Mouse (Mus musculus) myocyte (in vitro differentiated cells): ENCODE data around the gene Dbf4. TPM values are rescaled to one million over a fixed set of nuclear protein-coding genes. Genes with fewer than 3 reads are reported as not detected.

Source experiments
- H3K27me3 ChIP-seq: one replicate; pipeline ENCODE4 v1.6.1; 2011; ENCODE audit not compliant: control insufficient read depth, insufficient read depth, insufficient read length
- H3K36me3 ChIP-seq: one replicate; pipeline ENCODE4 v1.6.1; 2011; ENCODE audit not compliant: control insufficient read depth, insufficient read depth
- H3K4me2 ChIP-seq: one replicate; pipeline ENCODE4 v1.6.1; 2011; ENCODE audit warnings: low read depth, control low read depth
- H3K4me3 ChIP-seq: one replicate; pipeline ENCODE4 v1.5.1; 2011; ENCODE audit warnings: mild to moderate bottlenecking, control low read depth, moderate library complexity
- H3K79me2 ChIP-seq: one replicate; pipeline ENCODE4 v1.6.1; 2011; ENCODE audit not compliant: control insufficient read depth, insufficient read depth
- H3ac ChIP-seq: one replicate; pipeline ENCODE4 v1.6.1; 2011; ENCODE audit not compliant: control insufficient read depth, insufficient read length
- CEBPB ChIP-seq: IDR thresholded peaks from 2 replicates; pipeline ENCODE4 v1.6.1; 2011; ENCODE audit warnings: mild to moderate bottlenecking, moderate library complexity; ENCODE audit not compliant: poor library complexity, insufficient read depth, severe bottlenecking
- E2F4 ChIP-seq: IDR thresholded peaks from one replicate; pipeline ENCODE4 v1.6.1; 2011; ENCODE audit warnings: mild to moderate bottlenecking, control low read depth, moderate library complexity; ENCODE audit not compliant: insufficient read depth
- MAX ChIP-seq: IDR thresholded peaks from one replicate; pipeline ENCODE4 v1.6.1; 2011; ENCODE audit warnings: low read depth, mild to moderate bottlenecking, control low read depth
- MYOD1 ChIP-seq, 3 experiments: IDR thresholded peaks; one replicate each; pipeline ENCODE4 v1.6.1; 2011; ENCODE audit warnings: control low read depth in 2 of 3, low read depth in 2 of 3, mild to moderate bottlenecking in 2 of 3, moderate library complexity in 1 of 3; ENCODE audit not compliant: insufficient read length in 2 of 3, control insufficient read depth in 1 of 3
- MYOG ChIP-seq, 3 experiments: IDR thresholded peaks; one replicate each; pipeline ENCODE4 v1.6.1; 2011; ENCODE audit warnings: control low read depth in 2 of 3, low read depth in 2 of 3, mild to moderate bottlenecking in 2 of 3; ENCODE audit not compliant: insufficient read length in 2 of 3, control insufficient read depth in 1 of 3, insufficient read depth in 1 of 3
- POLR2A ChIP-seq: IDR thresholded peaks from one replicate; pipeline ENCODE4 v1.6.1; 2011; ENCODE audit warnings: low read depth, mild to moderate bottlenecking, control low read depth, moderate library complexity; ENCODE audit not compliant: insufficient read length
- POLR2AphosphoS2 ChIP-seq: IDR thresholded peaks from one replicate; pipeline ENCODE4 v1.6.1; 2011; ENCODE audit warnings: low read depth, control low read depth; ENCODE audit not compliant: insufficient read length
- REST ChIP-seq: IDR thresholded peaks from one replicate; pipeline ENCODE4 v1.6.1; 2011; ENCODE audit warnings: mild to moderate bottlenecking, control low read depth, moderate library complexity; ENCODE audit not compliant: insufficient read depth, insufficient read length
- SRF ChIP-seq: IDR thresholded peaks from one replicate; pipeline ENCODE4 v1.6.1; 2011; ENCODE audit warnings: low read depth; ENCODE audit not compliant: control insufficient read depth, insufficient read length
- TCF12 ChIP-seq: IDR thresholded peaks from one replicate; pipeline ENCODE4 v1.6.1; 2011; ENCODE audit warnings: mild to moderate bottlenecking, control low read depth; ENCODE audit not compliant: poor library complexity, insufficient read depth, severe bottlenecking
- TCF3 ChIP-seq: IDR thresholded peaks from one replicate; pipeline ENCODE4 v1.6.1; 2011; ENCODE audit warnings: low read depth, control low read depth; ENCODE audit not compliant: insufficient read length
- USF1 ChIP-seq: IDR thresholded peaks from one replicate; pipeline ENCODE4 v1.6.1; 2011; ENCODE audit warnings: low read depth, mild to moderate bottlenecking, control low read depth, moderate library complexity
- polyA plus RNA-seq: library from polyadenylated mRNA; unstranded; fragments of >200 nt; fragmentation: generic; extraction: Trizol; gene quantifications from one replicate; pipeline ENCODE4 v1.2.1, GENCODE M21; 2012; ENCODE audit warnings: missing spikeins

Dbf4 gene
- polyA plus RNA-seq, 1 experiment: 8.3 TPM

DNA sequence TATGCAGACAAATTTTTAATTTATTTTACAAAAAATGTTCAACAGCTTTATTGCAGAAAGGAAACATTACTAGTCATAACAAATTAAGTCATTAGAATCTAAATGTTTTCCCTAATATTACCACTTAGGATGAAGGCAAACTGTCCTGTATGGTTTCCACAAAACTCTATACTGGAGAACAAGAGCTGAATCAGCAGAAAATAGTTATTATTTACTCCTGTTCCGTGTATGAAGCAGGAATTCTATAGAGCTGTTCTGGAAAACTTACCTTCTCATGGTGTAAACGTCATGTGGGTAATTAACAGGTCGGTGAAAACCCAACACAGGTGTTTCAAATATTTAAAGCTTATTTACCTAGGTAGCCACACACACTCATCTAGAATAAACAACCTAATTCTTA is 1.1 kb downstream of the Dbf4 start:
- Histone ChIP-seq H3K36me3 (peaks cover 10% of the 10 kb centered on the region), H3K79me2 (peaks cover 63% of the 10 kb centered on the region), H3K4me3 (peak overlapping the region; percentile 65), H3K27me3 (no peaks in the 10 kb centered on the region), H3ac (peak overlapping the region; percentile 75), H3K4me2 (peak overlapping the region; percentile 52)
- TF ChIP-seq SRF (no peak), POLR2A (no peak), USF1 (no peak), CEBPB (no peak), MYOG (IDR thresholded peaks at IDR 0.05; ENCODE audit: control insufficient read depth in 1 of 3, insufficient read depth in 1 of 3, insufficient read length in 2 of 3, low read depth in 2 of 3) (no peak), MYOD1 (IDR thresholded peaks at IDR 0.05; ENCODE audit: control insufficient read depth in 1 of 3, insufficient read length in 2 of 3, low read depth in 2 of 3) (no peak), MAX (no peak), TCF12 (no peak), POLR2AphosphoS2 (no peak), REST (no peak), E2F4 (no peak), TCF3 (no peak)

DNA sequence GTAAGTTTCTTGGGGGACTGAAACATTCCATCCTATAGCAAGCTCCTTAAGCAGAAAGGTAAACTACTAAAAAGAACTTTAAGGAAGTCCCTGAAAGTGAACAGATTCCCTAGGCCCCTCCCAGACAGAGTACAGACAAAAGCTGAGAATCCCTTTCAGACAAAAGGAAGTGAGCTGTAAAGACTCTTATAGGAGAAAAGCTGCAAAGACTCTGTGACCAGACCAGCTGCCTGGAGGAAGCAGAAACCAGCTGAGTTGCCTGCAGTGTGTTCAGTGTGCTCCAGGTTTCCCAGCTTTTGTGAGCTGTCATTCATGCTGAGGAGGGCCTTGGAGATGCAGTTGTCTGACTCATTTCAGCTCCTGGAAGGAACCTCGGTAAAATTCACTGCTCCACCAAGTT is 5.1 kb downstream of the Dbf4 start:
- Histone ChIP-seq H3K79me2 (peaks cover 84% of the 10 kb centered on the region), H3K27me3 (no peaks in the 10 kb centered on the region), H3ac (no peak overlapping the region), H3K4me2 (no peak overlapping the region), H3K4me3 (no peak overlapping the region), H3K36me3 (peaks cover 25% of the 10 kb centered on the region)
- TF ChIP-seq SRF (no peak), REST (no peak), TCF3 (no peak), MYOD1 (IDR thresholded peaks at IDR 0.05; ENCODE audit: control insufficient read depth in 1 of 3, insufficient read length in 2 of 3, low read depth in 2 of 3) (no peak), USF1 (no peak), TCF12 (no peak), MAX (no peak), POLR2AphosphoS2 (no peak)

GRCm38 (mm10) chr5:8416683-8417413 is 5.7 kb downstream of the Dbf4 start:
- Histone ChIP-seq H3ac (no peak overlapping the region), H3K4me2 (no peak overlapping the region), H3K27me3 (no peaks in the 10 kb centered on the region), H3K36me3 (peaks cover 27% of the 10 kb centered on the region), H3K79me2 (peaks cover 81% of the 10 kb centered on the region), H3K4me3 (no peak overlapping the region)
- TF ChIP-seq USF1 (no peak), SRF (no peak), MAX (no peak), E2F4 (no peak), MYOD1 (IDR thresholded peaks at IDR 0.05; ENCODE audit: control insufficient read depth in 1 of 3, insufficient read length in 2 of 3, low read depth in 2 of 3) (no peak), POLR2AphosphoS2 (no peak), CEBPB (no peak), REST (no peak), POLR2A (no peak), MYOG (IDR thresholded peaks at IDR 0.05; ENCODE audit: control insufficient read depth in 1 of 3, insufficient read depth in 1 of 3, insufficient read length in 2 of 3, low read depth in 2 of 3) (no peak), TCF3 (no peak), TCF12 (no peak)

GRCm38 (mm10) chr5:8408746-8409145 is 13.8 kb downstream of the Dbf4 start:
- H3K4me3 ChIP-seq: no peak overlapping the region
- H3K36me3 ChIP-seq: peaks cover 31% of the 10 kb centered on the region
- TF ChIP-seq POLR2A (no peak), E2F4 (no peak), MYOD1 (IDR thresholded peaks at IDR 0.05; ENCODE audit: control insufficient read depth in 1 of 3, insufficient read length in 2 of 3, low read depth in 2 of 3) (no peak), MAX (no peak), TCF12 (no peak), MYOG (IDR thresholded peaks at IDR 0.05; ENCODE audit: control insufficient read depth in 1 of 3, insufficient read depth in 1 of 3, insufficient read length in 2 of 3, low read depth in 2 of 3) (no peak), REST (no peak), POLR2AphosphoS2 (no peak), TCF3 (no peak), SRF (no peak), USF1 (no peak), CEBPB (no peak)
- H3K4me2 ChIP-seq: no peak overlapping the region
- no peaks in the 10 kb centered on the region for H3K27me3 ChIP-seq
- H3ac ChIP-seq: no peak overlapping the region
- peaks cover 7% of the 10 kb centered on the region for H3K79me2 ChIP-seq
